Mouse (Mus musculus) megakaryocyte-erythroid progenitor cell, adult 5-6 weeks (primary cell): ENCODE measurements around the gene Ccdc82. TPM values are rescaled to one million over a fixed set of nuclear protein-coding genes. Genes with fewer than 3 reads are reported as not detected.

Experiments used
- ATAC-seq: replicated peaks from 2 replicates; pipeline ENCODE4 v1.8.0; 2016; ENCODE audit warnings: mild to moderate bottlenecking, inconsistent platforms; ENCODE audit not compliant: severe bottlenecking, poor library complexity, low FRiP score, low TSS enrichment
- total RNA-seq, 2 experiments: library from RNA; stranded (forward) in 1 of 2; stranded (reverse) in 1 of 2; fragments of 200-1000, 215-1000 nt in 1 of 2; fragments of >200 nt in 1 of 2; fragmentation: Nextera tagmentation in 1 of 2; gene quantifications; 2 replicates each; pipeline ENCODE4 v1.2.3; 2014 to 2017

The Ccdc82 gene
- total RNA-seq, 2 experiments from 2014 or later: 36.8 to 37.6 TPM

GRCm38 (mm10) chr9:13297668-13298512 lies 51.1 kb downstream of the Ccdc82 start, which contains the start of gene Maml2:
Maml2 (plus strand) TSS chr9:13297957.
- peak; percentile 48 for ATAC-seq

- ATAC-seq: peak; percentile 5; the same call in 1 of the 2 replicates
These were observed 51.7 kb downstream of the Ccdc82 start for GRCm38 (mm10) chr9:13298513-13298878.

GRCm38 (mm10) chr9:13299190-13299589 lies 52.4 kb downstream of the Ccdc82 start:
- ATAC-seq: no peak

DNA sequence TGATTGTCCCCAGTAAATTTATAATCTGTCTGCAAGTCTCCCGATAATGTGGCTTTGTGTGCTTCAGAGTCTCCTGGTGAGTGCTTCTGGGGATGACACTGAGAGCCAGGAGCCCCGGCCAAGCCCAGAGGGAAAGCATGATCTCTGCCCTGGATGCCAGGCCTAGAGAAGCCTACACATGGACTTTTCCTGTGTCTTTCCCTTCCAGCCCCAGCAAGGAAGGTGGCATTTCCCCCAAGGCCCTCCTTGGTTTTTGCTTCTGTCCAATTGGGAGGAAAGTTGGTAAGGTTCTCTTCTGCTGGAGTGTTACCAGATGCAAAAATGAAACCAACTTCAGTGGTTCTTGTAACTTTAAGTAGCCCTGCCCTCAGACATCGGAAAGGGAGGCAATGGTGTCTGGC lies 53.3 kb downstream of the Ccdc82 start:
- ATAC-seq: no peak

GRCm38 (mm10) chr9:13300891-13301782 lies 54.4 kb downstream of the Ccdc82 start:
- no peak for ATAC-seq

GRCm38 (mm10) chr9:13302183-13302825 lies 55.5 kb downstream of the Ccdc82 start:
- ATAC-seq: no peak

DNA sequence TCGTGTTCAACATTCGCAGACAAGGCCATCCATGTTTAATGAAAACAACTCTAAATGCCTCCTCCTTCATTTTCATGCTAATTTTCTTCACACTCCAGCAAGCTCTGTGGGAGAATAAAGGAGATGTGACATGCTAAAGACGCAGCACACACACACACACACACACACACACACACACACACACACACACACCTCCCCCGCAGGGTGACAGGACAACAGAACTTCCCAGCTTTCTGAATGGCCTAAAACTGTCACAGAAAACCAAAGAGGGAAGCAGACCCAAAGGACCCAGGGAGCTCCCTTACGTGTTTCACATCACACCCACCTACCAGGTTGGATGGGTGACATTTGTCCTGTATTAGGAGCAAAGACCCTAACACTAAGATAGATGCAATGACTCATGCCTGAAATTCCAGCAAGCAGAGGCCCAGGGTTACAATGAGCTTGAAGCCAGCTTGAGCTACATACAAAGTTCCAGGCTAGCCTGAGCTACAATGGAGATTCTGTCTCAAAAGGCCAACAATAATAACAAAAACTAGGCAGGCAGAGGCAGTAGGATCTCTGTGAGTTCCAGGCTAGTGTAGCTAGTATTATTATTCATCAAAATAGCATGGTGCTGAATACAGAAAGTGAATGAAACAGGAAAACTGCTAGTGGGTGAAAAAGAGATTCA lies 56.5 kb downstream of the Ccdc82 start:
- ATAC-seq: no peak

GRCm38 (mm10) chr9:13303976-13304375 lies 57.2 kb downstream of the Ccdc82 start:
- peak; percentile 36; the same call in 1 of the 2 replicates for ATAC-seq

- no peak for ATAC-seq
These were observed 59.7 kb downstream of the Ccdc82 start for GRCm38 (mm10) chr9:13306471-13306870.

DNA sequence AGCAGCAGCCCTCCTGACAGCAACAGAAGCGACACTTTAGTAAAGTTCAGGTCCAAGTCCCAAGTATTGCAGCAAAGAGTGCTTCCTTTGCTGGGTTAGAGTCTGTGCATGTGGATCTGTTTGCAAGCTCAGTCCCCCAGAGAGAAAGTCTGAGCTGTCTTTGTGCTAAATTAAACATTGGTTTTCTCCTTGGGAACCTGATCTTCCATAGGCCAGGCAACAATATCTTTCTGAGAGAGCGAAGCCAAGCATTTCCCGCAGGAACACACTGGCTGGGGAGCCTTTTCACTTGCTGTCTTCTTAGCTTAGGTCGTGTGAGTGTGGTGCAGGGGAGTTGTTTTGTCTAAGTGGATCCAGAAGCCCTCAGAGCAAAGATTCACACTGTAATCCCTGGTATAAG lies 60.5 kb downstream of the Ccdc82 start:
- no peak for ATAC-seq

DNA sequence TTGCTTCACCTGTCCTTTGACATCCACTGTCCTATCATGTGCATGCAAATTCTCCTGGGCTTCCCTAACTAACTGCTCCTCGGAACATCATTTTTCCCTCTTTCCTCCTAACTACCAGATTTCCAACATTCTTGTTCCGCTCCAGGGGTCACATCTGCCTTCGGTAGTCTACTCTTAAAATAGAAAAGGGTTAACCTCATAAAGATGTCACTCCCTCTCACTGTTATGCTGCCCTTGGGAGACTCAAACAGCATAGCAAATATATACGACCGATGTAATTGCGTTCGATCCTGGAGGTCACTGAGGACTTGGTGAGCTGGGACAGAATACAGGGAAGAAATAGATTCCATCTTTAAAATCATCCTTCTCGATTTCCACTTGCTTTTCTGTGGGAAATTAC lies 62.0 kb downstream of the Ccdc82 start:
- no peak for ATAC-seq

- no peak for ATAC-seq
These were observed 63.1 kb downstream of the Ccdc82 start for GRCm38 (mm10) chr9:13309807-13310206.

DNA sequence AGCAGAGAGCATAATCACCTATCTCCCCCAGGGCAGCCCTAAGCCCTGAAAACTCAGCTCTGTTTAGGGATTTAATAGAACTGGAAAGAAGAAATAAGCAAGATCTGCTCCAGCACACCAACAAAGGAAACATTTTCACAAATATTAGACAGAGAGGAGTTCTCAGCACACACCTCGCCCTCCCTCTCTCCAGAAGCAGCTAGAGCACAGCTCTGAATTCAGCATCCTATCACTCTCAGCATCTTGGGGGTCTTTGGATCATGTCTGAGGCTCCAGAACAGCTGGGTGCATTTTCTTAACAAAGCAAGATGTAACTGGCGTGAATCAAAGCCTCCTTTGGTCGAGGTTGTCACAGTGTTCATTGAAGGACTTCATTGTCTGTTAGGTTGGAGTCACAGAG lies 63.5 kb downstream of the Ccdc82 start:
- ATAC-seq: no peak

GRCm38 (mm10) chr9:13311094-13311493 lies 64.3 kb downstream of the Ccdc82 start:
- ATAC-seq: no peak

- ATAC-seq: no peak
These were observed 67.2 kb downstream of the Ccdc82 start for GRCm38 (mm10) chr9:13313923-13314322.

DNA sequence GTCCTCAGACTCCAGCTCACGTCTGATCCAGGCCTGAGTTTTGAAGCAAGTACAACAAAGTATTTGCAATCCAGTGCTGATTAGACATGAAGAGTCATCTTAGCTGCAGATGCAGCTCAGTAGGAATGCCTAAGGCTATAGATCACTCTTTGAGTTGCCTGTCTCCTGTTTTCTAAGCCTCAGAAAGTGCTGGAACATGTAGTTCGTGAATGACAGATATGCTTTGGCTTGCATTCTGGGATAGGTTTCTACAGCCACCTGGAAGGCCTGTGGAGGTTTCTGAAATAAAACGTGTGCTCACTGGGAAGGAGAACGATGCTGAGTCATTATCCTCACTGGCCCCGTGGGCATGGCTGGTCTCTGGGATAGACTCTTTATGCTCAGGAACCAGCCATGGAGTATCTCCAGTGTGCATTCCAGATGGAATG lies 67.8 kb downstream of the Ccdc82 start:
- ATAC-seq: no peak

DNA sequence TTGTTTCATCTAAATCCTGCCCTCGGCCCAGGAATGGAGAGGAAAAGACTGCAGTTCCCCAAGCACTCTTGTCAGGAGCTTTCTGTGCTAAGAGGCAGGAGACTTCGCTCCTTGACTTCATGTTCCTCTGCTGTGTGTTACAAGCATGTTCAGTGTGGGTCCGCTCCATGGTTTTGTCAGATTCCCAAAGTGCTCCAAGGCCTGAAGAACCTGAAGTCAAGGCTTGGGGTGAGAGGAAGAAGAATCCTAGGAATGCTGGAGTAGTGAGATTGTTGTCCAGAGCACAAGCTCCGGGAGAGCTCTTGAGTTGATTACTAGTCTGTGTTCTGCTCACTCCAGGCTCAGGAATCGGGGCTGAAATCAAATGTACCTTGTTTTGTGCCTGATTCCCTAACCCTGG lies 68.6 kb downstream of the Ccdc82 start:
- no peak for ATAC-seq

DNA sequence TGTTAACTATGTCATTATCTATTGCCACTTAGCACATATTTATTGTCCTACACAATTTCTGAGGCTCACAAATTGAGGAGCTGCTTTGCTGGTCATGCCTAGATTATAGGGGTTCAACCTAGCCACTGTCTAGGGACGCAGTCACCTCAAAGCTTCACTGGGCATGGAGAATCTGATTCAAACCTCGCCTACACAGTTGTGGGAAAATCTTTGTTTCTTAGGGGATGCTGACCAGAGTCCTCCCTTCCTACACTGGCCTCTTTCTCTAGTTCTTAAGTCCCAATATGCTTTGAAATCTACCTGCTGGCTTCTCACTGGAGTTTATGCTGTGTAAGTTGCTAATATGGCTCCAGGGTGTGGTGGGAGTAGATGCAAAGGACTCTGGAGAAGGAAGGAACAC lies 72.8 kb downstream of the Ccdc82 start:
- ATAC-seq: no peak

GRCm38 (mm10) chr9:13320800-13321364 lies 74.1 kb downstream of the Ccdc82 start:
- ATAC-seq: no peak
